Mouse (Mus musculus) embryo, embryonic 10 days (tissue): Measurements from ENCODE around the gene Eif3b.

ENCODE experiments used
- DNase-seq: peaks from one replicate; pipeline ENCODE4 v3.0.0-alpha.2; 2015; ENCODE audit warnings: low spot score

Eif3b gene

GRCm38 (mm10) chr5:140418489-140419441, at the start of gene Eif3b:
Eif3b (plus strand) TSS chr5:140419328.
- DNase-seq: peak; percentile 95

DNA sequence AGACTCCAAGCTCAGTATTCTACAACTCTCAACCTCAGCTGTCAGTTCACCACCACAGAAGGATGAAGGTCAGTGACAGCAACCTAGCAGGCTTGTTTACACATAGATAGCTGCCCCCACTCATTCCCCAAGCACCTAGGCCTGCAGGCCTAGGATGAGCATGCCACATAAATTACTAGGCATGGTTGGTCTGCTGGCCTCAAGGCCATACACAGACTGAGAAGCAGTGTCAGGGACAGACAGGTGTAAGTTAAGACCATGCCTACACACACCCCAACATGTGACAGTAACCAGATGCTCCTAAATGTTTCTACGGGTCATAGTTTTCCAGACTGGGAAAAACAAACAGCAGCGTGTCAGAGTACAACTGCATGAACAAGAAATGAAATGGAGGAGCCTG, 49.7 kb upstream of the Eif3b start:
- no peak for DNase-seq

DNA sequence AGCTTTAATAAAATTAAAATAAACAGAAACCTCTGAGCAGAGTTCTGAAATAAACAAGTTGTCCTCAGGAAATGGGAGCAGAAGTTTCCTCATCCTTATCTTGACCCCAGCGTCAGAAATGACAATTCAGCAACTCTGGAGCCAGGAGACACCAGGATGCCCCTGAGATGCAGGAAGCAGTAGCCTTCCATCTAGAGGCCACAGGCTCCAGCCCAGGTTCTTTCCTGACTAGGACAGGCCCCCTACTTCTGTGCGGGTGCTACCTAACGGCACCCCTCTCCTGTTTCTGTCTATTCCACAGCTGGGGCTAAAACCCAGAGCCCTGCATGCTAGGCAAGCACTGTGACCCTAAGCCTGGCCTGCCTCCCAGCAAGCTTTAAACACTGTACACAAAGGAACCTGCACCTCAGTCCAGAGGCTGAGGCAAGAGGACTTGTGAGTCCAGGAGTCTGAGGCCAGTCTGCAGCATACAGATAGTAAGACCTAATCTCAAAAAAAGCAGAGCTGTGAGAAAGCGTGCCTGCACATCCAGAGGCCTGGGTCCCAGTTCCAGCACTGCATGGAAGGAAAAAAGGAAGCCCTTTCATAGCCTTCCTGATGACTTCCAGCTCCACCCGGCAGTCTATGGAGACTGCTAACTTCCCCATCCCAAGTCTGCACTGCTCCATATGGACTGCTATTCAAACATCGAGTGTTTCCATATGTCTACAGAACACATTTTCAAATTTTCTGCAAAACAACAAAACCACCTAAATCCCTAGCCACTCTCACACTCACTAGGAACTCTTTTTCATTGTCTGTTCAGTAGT, 48.5 kb upstream of the Eif3b start:
- no peak for DNase-seq

DNA sequence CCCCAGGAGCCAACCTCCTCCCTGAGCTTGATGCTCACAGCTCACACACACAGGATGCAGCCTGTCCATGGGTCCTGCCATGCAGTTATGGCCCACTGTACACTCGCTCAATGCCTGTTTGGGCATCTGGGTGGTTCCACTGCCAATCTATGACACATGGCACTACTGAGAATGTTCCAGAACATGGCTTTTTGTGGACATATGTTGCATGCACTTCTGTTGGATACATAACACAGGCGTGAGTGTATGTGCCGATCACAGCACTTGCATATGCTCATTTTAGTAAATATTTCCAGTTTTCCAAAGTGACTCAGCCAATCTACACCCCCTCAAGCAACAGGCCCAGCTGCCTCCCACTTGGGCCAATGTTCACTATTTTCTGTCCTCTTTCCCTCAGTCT, 47.5 kb upstream of the Eif3b start:
- no peak for DNase-seq

DNA sequence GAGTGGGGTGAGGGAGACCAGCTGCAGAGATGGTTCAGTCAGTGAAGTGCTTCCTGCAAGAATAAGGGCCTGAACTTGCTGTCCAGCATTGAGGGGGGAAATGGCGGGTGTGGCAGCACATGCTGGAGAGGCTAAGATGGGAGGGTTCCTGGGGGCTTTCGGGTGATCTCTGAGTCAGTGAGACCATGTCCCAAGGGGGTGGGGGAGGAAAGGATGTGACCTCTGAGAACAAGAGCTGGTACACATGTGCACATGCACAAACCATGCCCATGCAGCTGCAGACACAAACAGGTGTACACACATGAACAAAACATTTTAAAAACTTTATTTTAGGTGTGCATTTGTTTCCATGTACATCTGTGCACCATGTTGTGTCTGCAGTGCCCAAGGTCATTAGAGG, 45.4 kb upstream of the Eif3b start:
- no peak for DNase-seq

DNA sequence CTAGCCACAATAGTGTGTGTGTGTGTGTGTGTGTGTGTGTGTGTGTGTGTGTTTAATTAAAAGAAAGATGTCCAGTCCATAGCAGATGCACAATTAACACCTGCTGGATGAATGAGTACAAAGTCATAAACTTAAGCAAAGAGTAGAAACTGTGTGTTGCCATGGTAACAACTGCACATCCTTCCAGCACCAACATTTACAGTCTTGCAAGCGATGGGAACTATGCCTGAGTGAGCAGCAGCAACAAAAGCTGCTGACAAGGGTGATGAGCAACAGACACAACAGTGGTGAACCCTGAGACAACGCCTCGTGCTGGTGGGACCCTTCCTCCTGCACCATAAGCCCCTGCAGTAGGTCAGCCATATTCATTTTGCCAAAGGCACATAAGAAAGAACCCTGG, 44.9 kb upstream of the Eif3b start:
- DNase-seq: no peak

DNA sequence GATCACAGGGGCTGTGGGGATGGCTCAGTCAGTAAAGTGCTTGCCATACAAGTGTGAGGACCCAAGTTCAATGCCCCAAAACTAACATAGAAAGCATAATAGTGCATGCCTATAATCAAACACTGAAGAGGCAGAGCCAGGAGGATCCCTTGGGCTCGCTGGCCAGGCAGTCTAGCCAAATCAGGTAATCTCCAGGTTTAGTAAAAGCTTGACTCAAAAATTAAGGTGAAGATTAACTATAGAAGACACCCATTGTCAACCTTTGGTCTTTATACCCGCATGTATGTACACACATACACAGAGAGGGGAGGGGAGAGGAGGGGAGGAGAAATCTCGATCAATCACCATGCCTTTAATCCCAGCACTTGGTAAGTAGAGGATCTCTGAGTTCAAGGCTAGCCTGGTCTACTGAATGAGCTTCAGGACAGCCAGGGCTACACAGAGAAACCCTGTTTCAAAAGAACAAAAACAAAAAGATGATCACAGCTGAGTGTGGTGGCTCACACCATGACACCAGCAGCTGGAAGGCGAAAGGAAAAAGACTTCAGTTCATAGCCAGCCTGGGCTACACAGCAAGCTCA, 43.8 kb upstream of the Eif3b start:
- no peak for DNase-seq

DNA sequence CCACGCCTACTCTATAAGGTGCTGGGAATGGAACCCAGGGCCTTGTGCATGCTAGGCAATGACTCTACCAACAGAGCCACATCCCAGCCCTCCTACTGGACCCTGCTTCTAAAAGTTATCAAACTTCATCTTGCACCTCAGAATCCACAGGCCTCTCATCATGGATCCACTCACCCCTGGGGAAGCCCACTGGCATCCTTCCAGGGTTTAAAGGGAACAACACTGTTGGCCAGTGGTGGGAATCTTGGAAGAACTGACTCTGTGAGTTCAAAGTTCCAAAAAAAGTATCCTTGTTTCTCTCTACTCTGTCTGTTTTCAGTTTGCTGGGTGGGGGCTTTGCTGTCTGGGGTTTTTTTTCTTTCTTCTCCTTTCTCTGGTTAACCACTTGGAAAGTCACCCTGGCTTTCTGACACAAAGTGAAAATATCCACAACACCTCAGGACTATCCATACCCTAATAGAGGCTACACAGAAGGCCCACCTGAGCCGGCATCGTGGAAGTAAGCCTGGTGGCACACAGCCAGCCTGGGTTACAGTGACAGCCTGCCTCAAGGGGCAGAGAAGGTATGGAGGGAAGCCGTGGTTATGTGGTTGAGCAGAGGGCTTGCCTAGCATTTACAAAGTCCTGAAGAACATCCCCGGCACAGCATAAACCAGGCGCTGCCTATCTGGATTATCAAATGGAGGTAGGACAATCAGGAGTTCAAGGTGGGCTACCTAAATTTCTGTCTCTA, 40.8 kb upstream of the Eif3b start:
- DNase-seq: no peak

- no peak for DNase-seq
These were observed 39.8 kb upstream of the Eif3b start for GRCm38 (mm10) chr5:140379299-140379698.

DNA sequence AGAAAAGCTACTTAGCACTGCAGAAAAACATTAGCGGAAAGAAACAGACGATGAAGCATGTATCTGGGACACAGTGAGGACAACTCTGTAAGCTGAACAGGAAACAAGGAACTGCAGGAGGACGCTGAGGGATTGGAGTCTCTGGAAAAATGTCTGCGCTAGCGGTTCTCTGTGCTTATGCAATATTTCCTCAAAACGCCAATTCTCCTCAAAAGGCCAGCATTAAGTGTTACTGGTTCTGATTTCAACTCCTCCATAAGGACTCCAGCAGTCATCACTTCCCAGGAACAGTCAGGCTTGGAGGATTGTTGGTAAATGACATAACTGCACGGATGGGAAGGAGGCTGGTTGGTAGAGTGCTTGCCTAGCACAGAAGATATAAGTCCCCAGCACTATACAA, 38.0 kb upstream of the Eif3b start:
- DNase-seq: no peak

DNA sequence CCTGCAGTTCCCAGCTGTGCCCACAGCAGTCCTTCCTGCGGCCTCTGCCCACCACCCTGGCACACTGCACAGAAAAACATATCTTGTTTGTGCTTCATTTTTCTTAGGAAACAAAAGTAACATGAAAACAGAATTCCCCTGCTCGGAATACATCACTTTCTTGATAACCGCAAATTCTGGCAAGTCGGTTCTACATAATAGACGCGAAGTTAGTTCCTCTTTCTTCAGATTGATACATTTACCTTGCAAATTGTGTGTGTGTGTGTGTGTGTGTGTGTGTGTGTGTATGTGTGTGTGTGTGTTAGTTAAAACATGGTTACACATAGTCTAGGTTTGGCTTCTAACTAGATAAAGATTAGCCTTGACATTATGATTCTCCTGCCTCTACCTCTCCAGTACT, 36.4 kb upstream of the Eif3b start:
- DNase-seq: no peak

DNA sequence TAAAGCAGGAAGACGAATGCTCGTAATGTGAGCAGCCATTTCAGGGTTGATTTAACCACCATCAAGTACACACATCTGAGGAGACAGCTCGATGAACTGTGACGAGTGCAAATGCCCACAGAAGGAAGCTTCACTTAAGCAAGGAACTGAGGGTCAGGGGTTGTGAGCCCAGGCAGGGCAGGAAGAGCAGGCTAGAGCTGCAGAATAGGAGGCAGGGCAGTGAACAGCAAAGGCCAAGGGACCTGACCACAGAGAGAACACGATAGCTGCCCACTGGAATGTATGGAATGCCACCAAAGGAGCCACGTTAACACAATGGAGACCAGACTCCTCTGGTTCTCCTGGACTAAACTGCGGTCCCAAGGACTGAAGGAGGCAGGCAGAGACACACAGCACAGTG, 35.6 kb upstream of the Eif3b start:
- DNase-seq: peak; percentile 85

- DNase-seq: no peak
These were observed 34.7 kb upstream of the Eif3b start for GRCm38 (mm10) chr5:140384462-140384861.

DNA sequence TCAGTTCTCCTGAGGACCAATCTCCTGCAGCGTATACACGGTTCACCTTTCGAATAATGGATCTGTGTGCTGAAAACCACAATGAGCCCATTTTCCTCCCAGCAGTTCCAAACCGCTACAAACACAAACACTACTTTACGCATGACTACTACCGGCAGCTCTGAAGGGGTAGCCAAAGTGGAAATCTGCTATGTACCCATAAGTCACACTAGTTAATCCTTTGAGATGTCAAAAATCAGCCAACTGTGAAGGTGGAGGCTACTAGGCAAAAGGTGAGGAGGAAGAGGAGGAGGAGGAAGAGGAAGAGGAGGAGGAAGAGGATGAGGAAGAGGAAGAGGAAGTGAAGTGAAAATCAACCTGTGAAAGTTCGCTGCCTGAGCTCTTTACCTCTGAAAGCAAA, 31.9 kb upstream of the Eif3b start:
- DNase-seq: no peak

GRCm38 (mm10) chr5:140387816-140388510, 31.2 kb upstream of the Eif3b start:
- no peak for DNase-seq

DNA sequence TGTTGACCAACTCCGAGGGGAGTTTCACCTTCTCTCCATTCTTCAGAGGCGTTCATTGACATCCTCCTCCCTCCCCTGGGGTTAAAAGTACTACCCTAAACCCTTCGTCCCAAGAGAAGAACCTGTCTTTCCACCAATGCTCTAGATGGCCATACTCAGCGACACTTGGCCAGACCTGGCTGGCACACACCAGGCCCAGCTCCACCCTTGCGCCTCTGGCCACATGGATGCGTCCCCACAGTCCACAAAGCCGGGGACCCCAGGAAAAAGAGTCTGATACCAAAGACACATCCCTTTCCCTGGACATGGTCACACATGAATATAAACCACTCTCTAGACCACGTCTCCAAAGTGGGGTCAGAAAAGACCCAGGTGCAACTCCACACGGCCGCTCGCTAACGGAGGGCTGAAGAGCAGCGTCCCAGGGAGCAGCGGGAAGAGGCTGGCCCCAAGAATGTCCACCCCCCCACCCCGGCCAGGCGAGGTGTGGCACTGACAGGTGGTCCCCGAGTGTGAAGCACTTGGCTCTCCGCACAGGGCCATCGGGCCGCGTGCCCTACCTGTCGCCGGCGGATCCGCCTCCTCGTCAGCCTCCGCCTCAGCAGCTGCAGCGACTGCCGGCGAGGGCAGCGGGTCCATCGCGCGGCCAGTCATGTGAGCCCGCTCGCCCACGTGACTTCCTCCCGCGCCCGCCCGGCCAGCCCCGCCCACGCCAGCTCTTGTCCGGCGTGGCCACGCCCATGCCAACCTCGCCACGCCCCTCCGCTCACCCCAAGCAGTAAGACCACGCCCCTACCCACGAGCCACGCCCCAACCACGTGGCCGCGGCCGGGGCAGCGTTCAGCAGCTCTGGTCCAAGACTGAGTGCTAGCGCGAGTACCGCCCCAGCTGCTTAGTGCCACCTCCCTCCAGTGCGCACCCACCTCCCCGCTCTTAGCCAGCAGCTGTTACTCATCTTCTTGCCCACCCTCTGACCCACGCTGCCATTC, 30.2 kb upstream of the Eif3b start, which contains the start of gene Snx8:
Snx8 (minus strand) TSS at position 675 of the 989 bp plus-strand sequence.
- DNase-seq: peak; percentile 100

- DNase-seq: no peak
These were observed 29.5 kb upstream of the Eif3b start for GRCm38 (mm10) chr5:140389647-140390046.

DNA sequence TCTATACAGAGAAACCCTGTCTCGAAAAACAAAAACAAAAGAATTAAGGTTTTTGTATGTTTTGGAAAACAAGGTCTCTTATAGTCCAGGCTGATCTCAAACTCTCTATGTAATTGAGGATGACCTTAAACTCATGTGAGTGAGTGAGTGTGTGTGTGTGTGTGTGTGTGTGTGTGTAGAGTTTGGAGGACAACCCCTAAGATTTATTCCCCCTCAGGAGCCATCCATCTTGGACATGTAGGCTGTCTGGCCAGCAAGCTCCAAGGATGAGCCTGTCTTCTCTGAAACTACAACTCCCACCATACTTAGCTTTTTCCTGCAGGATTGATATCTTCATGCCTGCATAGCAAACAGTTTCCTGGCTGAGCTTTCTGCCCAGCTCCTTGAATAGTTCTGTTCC, 27.7 kb upstream of the Eif3b start:
- no peak for DNase-seq

GRCm38 (mm10) chr5:140391981-140392380, 27.1 kb upstream of the Eif3b start:
- DNase-seq: no peak

DNA sequence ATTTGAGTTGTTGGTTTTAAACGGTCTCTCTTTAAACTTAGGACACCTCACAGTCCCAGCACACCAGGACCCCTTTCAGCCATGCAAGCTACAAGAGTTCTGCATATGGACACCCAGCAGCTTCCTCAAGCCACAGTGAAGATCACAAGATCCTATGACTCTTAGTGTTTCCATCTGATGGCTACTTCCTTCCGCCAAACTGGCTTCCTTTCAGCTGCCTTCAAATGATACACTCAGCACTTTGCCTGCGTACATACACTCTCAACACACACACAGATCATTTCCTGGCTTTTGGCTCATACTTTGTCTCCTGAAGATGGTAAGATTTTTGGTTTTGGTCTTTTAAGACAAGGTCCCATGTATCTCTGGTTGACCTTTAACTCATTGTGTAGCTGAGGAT, 26.4 kb upstream of the Eif3b start:
- no peak for DNase-seq
